Mouse (Mus musculus) stomach, postnatal 0 days (tissue): ENCODE results near the gene 4632433K11Rik. TPM values are rescaled to one million over a fixed set of nuclear protein-coding genes. Genes with fewer than 3 reads are reported as not detected.
A peak's percentile ranks its signal among the peaks of the same experiment; 100 is the strongest.
"Not testable (repeated sequence)": the region's sequence is repeated elsewhere in the genome, so short reads cannot be mapped to it uniquely, and the experiment has no call there.

Experiments used
- ATAC-seq: fragments of 200-750 bp; cut with Nextera tagmentation; 2 replicates; pipeline ENCODE4 v1.8.0; 2017; ENCODE audit not compliant: low FRiP score, low TSS enrichment
- DNase-seq: peaks from one replicate; pipeline ENCODE4 v3.0.0-alpha.2; 2016; ENCODE audit warnings: low spot score
- H3K27ac ChIP-seq: fragments of 300-500 bp; sonication (generic); replicated peaks from 2 replicates; pipeline ENCODE4 v1.5.1; 2014; ENCODE audit warnings: mild to moderate bottlenecking, control low read depth
- H3K27me3 ChIP-seq: fragments of 300-500 bp; sonication (generic); 2 replicates; pipeline ENCODE4 v1.6.1; 2014; ENCODE audit warnings: low read length; ENCODE audit not compliant: control insufficient read depth, insufficient read depth
- H3K36me3 ChIP-seq: fragments of 300-500 bp; sonication (generic); 2 replicates; pipeline ENCODE4 v1.6.1; 2014; ENCODE audit warnings: low read length, mixed read lengths; ENCODE audit not compliant: control insufficient read depth, insufficient read depth
- H3K4me1 ChIP-seq: fragments of 300-500 bp; sonication (generic); replicated peaks from 2 replicates; pipeline ENCODE4 v1.6.1; 2014; ENCODE audit warnings: antibody characterized with exemption; ENCODE audit not compliant: control insufficient read depth, insufficient read depth
- H3K4me2 ChIP-seq: fragments of 300-500 bp; sonication (generic); replicated peaks from 2 replicates; pipeline ENCODE4 v1.6.1; 2014; ENCODE audit warnings: low read depth, mild to moderate bottlenecking, control low read depth, moderate library complexity
- H3K4me3 ChIP-seq: fragments of 300-500 bp; sonication (generic); 2 replicates; pipeline ENCODE4 v1.5.1; 2014; ENCODE audit warnings: low read depth, low read length, control low read depth
- H3K9ac ChIP-seq: fragments of 300-500 bp; sonication (generic); 2 replicates; pipeline ENCODE4 v1.6.1; 2014; ENCODE audit warnings: mild to moderate bottlenecking, low read length, control low read depth, mixed read lengths
- H3K9me3 ChIP-seq: fragments of 300-500 bp; sonication (generic); 2 replicates; pipeline ENCODE4 v1.6.1; 2016; ENCODE audit warnings: low read length; ENCODE audit not compliant: control insufficient read depth
- CTCF ChIP-seq: IDR thresholded peaks from 2 replicates; pipeline ENCODE4 v1.5.1; 2016; ENCODE audit warnings: antibody characterized with exemption, low read depth, mild to moderate bottlenecking, moderate library complexity
- EP300 ChIP-seq: optimal IDR thresholded peaks from 2 replicates; pipeline ENCODE3; 2016; ENCODE audit warnings: antibody characterized with exemption
- WGBS: fragments of 180-500 bp; shearing (Covaris S2); extraction: QIAGEN DNeasy Blood & Tissue Kit; methylation state at CpG from one replicate; pipeline ENCODE4 v1.1.7; 2014; 5-methylcytosine and 5-hydroxymethylcytosine counted together
- polyA plus RNA-seq: library from polyadenylated mRNA; unstranded; fragments of >200 nt; fragmentation: Nextera tagmentation; extraction: Ambion mirVana; gene quantifications from 2 replicates; pipeline ENCODE4 v1.2.1, GENCODE M21; 2015

4632433K11Rik gene
- polyA plus RNA-seq, 1 experiment from 2014 or later = not detected

GRCm38 (mm10) chr7:4996003-4996895, 37.7 kb upstream of the 4632433K11Rik start, which contains the start of gene Zfp579:
Gene Zfp579, minus strand, starts transcription at chr7:4996158.
- Histone ChIP-seq H3K9ac (peak within 1 kb of the TSS; percentile 84), H3K4me3 (peak within 1 kb of the TSS; percentile 72), H3K9me3 (no peaks in the 10 kb centered on the region), H3K27me3 (no peaks in the 10 kb centered on the region), H3K27ac (peak within 1 kb of the TSS; percentile 70), H3K4me1 (0 out of 2 replicates have a peak, but pooled peaks cover 4% of the 10 kb centered on the region), H3K36me3 (peaks cover 7% of the 10 kb centered on the region; the same call in 1 of the 2 replicates), H3K4me2 (peak within 1 kb of the TSS; percentile 93)
- ATAC-seq = peak; percentile 88
- DNase-seq = peak; percentile 93
- WGBS = 4% methylated on average over 15 of the region's 26 CpGs
- no peak for TF ChIP-seq CTCF
- no peak for TF ChIP-seq EP300

- 53% methylated on average over 6 of the region's 8 CpGs for WGBS
- Histone ChIP-seq H3K4me1 (0 out of 2 replicates have a peak, but pooled peaks cover 4% of the 10 kb centered on the region), H3K9me3 (no peaks in the 10 kb centered on the region), H3K4me2 (peak overlapping the region; percentile 93), H3K36me3 (peaks cover 7% of the 10 kb centered on the region; the same call in 1 of the 2 replicates), H3K27ac (no peak overlapping the region; the same call in 1 of the 2 replicates), H3K9ac (no peak overlapping the region), H3K4me3 (0 out of 2 replicates have a peak overlapping the region, but pooled peaks have one; percentile 72), H3K27me3 (no peaks in the 10 kb centered on the region)
- no peak for TF ChIP-seq CTCF
- ATAC-seq (no peak), DNase-seq (no peak)
Measured at GRCm38 (mm10) chr7:4996934-4997333, 37.0 kb upstream of the 4632433K11Rik start.

GRCm38 (mm10) chr7:4999876-5000275, 34.0 kb upstream of the 4632433K11Rik start:
- no peak for ATAC-seq
- Histone ChIP-seq H3K4me3 (no peak overlapping the region), H3K4me1 (0 out of 2 replicates have a peak, but pooled peaks cover 4% of the 10 kb centered on the region), H3K36me3 (no peaks in the 10 kb centered on the region), H3K9ac (no peak overlapping the region), H3K4me2 (no peak overlapping the region), H3K27ac (no peak overlapping the region), H3K27me3 (no peaks in the 10 kb centered on the region), H3K9me3 (no peaks in the 10 kb centered on the region)
- TF ChIP-seq CTCF (peak; percentile 62), EP300 (no peak)
- DNase-seq = peak; percentile 37
- WGBS = 55% methylated on average over 2 of the region's 2 CpGs

- H3K27ac ChIP-seq = not testable (repeated sequence)
Measured at GRCm38 (mm10) chr7:5002876-5003275, 31.0 kb upstream of the 4632433K11Rik start.

GRCm38 (mm10) chr7:5008229-5008628, 25.7 kb upstream of the 4632433K11Rik start:
- WGBS = 95% methylated on average over 26 of the region's 26 CpGs
- Histone ChIP-seq H3K27ac (no peak overlapping the region), H3K4me3 (no peak overlapping the region), H3K9ac (no peak overlapping the region), H3K27me3 (no peaks in the 10 kb centered on the region), H3K4me1 (no peaks in the 10 kb centered on the region), H3K9me3 (no peaks in the 10 kb centered on the region), H3K36me3 (peaks cover 47% of the 10 kb centered on the region), H3K4me2 (no peak overlapping the region)
- TF ChIP-seq CTCF (peak; percentile 16; the same call in 1 of the 2 replicates), EP300 (no peak)
- DNase-seq = no peak
- ATAC-seq = no peak

More at GRCm38 (mm10) chr7:5002876-5003275, 31.0 kb upstream of the 4632433K11Rik start:
- 71% methylated on average over 8 of the region's 8 CpGs for WGBS
- DNase-seq, H3K9me3 ChIP-seq, H3K36me3 ChIP-seq, H3K27me3 ChIP-seq, ATAC-seq, H3K4me3 ChIP-seq, H3K4me2 ChIP-seq, H3K9ac ChIP-seq, H3K4me1 ChIP-seq: not testable (repeated sequence)
